Mouse (Mus musculus) heart, adult 2 months (tissue): ENCODE results near the gene Zcchc17.

Source experiments
- CTCF ChIP-seq: fragments of 200-600 bp; IDR thresholded peaks from 2 replicates; pipeline ENCODE4 v1.8.1; 2022; ENCODE audit warnings: antibody characterized with exemption, mild to moderate bottlenecking, moderate library complexity
- EP300 ChIP-seq: fragments of 200-500 bp; IDR thresholded peaks from 2 replicates; pipeline ENCODE4 v1.6.1; 2011; ENCODE audit warnings: low read depth, low read length, control low read depth; ENCODE audit not compliant: insufficient read depth
- POLR2A ChIP-seq: fragments of 200-500 bp; IDR thresholded peaks from 2 replicates; pipeline ENCODE4 v1.6.1; 2011; ENCODE audit warnings: mild to moderate bottlenecking, low read depth, low read length, control low read depth; ENCODE audit not compliant: insufficient read depth

DNA sequence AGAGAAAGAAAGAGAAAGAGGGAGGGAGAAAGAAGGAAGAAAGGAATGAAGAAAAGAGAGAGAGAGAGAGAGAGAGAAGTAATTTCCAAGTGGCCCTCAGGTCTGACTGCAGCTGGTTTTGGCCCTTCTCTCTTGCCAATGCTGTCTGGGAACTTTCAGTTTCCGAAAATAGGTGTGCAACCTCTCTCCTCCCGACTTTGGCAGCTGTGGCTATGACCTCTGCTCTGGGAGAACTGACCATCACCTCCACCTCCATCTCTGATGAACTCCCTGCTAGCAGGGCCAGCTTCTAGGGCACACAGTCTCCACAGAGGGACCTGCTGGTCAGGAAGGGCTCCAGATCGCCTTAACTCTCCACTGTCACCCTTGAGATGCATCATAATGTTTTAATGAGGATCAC is 73.2 kb downstream of the Zcchc17 start:
- TF ChIP-seq POLR2A, result no peak
- TF ChIP-seq CTCF, result no peak
- no peak for TF ChIP-seq EP300
